Mouse (Mus musculus) testis, adult 2 months (tissue): Measurements from ENCODE around the gene Poc1b.

Experiments
- CTCF ChIP-seq: fragments of 200-500 bp; IDR thresholded peaks from 2 replicates; pipeline ENCODE4 v1.5.1; 2012; ENCODE audit warnings: low read depth, mild to moderate bottlenecking, inconsistent platforms, low read length, moderate library complexity; ENCODE audit not compliant: control insufficient read depth, insufficient read depth, insufficient replicate concordance
- POLR2A ChIP-seq: fragments of 200-500 bp; IDR thresholded peaks from 2 replicates; pipeline ENCODE4 v1.6.1; 2012; ENCODE audit warnings: low read depth, mild to moderate bottlenecking, inconsistent platforms, low read length, moderate library complexity; ENCODE audit not compliant: control insufficient read depth

GRCm38 (mm10) chr10:99203577-99204487, 97.0 kb downstream of the Poc1b start:
- TF ChIP-seq POLR2A (no peak), CTCF (no peak)
